ENCODE assay signal across 10 mouse cellular contexts in the genomic region with DNA sequence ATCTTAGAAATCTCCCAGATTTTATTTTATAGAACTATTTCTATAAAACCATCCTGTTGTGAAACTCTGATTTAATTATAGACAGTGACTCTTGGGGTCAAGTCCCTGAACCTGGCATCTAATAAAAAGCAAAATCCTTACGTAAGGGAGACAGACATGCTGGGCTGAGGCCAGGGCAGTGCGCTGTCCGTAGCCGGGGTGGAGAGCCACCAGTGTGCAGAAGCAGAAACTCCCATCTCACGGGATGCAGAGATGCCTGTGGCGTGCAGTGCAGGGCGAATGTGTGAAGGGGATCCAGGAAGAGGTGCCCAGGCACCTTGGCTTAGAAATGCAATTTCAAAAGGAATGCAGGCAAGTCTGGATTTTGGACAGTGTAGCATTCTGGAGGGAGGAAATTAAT.
DNase-seq lines count a peak whose midpoint lies in the region; ATAC-seq and TF ChIP-seq lines count a peak whose summit lies in the region.
"Had no signal": no experiment of that assay in that cellular context is flagged by ENCODE, and none has a peak within 500 bp of the region (broad histone marks: within the 10 kb centered on the region; RNA-seq: fewer than 3 reads in every experiment).

No protein-coding gene starts in this region.

- H3K4me2 ChIP-seq in hindbrain, embryonic 12.5 days (replicated peaks): no peak overlapping the region
- no peak overlapping the region for H3K4me2 ChIP-seq in hindbrain, postnatal 0 days (ENCODE audit: low read depth, low read length)
- H3K4me2 ChIP-seq in hindbrain, embryonic 16.5 days (ENCODE audit: low read length): no peak overlapping the region
- H3K4me2 ChIP-seq: liver, embryonic 15.5 days had no signal

- peaks cover 13% of the 10 kb centered on the region; the same call in 1 of the 2 replicates for H3K36me3 ChIP-seq in hindbrain, embryonic 12.5 days
- H3K36me3 ChIP-seq in hindbrain, postnatal 0 days (ENCODE audit: insufficient read depth, low read length): peaks cover 4% of the 10 kb centered on the region; the same call in 1 of the 2 replicates
- H3K36me3 ChIP-seq in hindbrain, embryonic 16.5 days (ENCODE audit: control insufficient read depth, insufficient read depth, low read length): no peaks in the 10 kb centered on the region
- H3K36me3 ChIP-seq: liver, embryonic 15.5 days had no signal

- 0 out of 2 replicates have a peak, but pooled peaks have one; percentile 33 for ATAC-seq in hindbrain, embryonic 12.5 days (ENCODE audit: low FRiP score)
- no peak for ATAC-seq in hindbrain, postnatal 0 days
- ATAC-seq in hindbrain, embryonic 16.5 days: 0 out of 2 replicates have a peak, but pooled peaks have one; percentile 29
- ATAC-seq in activated CD4-positive, CD25-positive, alpha-beta regulatory T cell, adult 4 months: no peak

- H3K27ac ChIP-seq in hindbrain, embryonic 12.5 days: no peak overlapping the region
- no peak overlapping the region for H3K27ac ChIP-seq in hindbrain, postnatal 0 days
- no peak overlapping the region for H3K27ac ChIP-seq in hindbrain, embryonic 16.5 days (ENCODE audit: low read depth, low read length)
- H3K27ac ChIP-seq: liver, embryonic 15.5 days had no signal

- no peak for TF ChIP-seq CTCF in hindbrain, postnatal 0 days (IDR thresholded peaks at IDR 0.05; ENCODE audit: low read depth)

- H3K4me3 ChIP-seq in hindbrain, embryonic 12.5 days: no peak overlapping the region
- no peak overlapping the region for H3K4me3 ChIP-seq in hindbrain, postnatal 0 days (ENCODE audit: low read length)
- no peak overlapping the region for H3K4me3 ChIP-seq in hindbrain, embryonic 16.5 days (ENCODE audit: low read length)
- H3K4me3 ChIP-seq: liver, embryonic 15.5 days had no signal

- no peaks in the 10 kb centered on the region for H3K27me3 ChIP-seq in hindbrain, embryonic 12.5 days
- no peaks in the 10 kb centered on the region for H3K27me3 ChIP-seq in hindbrain, postnatal 0 days (ENCODE audit: insufficient read depth, low read length)
- H3K27me3 ChIP-seq in hindbrain, embryonic 16.5 days (replicated peaks; ENCODE audit: control insufficient read depth, insufficient read depth, low read length): no peaks in the 10 kb centered on the region
- H3K27me3 ChIP-seq: liver, embryonic 15.5 days had no signal

- DNase-seq in hindbrain, postnatal 0 days (ENCODE audit: low spot score): no peak
- peak; percentile 31 for DNase-seq in Muller cell, postnatal 12 days (ENCODE audit: inconsistent ontology term)
- peak; percentile 55 for DNase-seq in brain, adult 2 months (ENCODE audit: low read depth, low spot score)
- DNase-seq in embryo, embryonic 10.5 days (ENCODE audit: low spot score): no peak
- no peak for DNase-seq in kidney, adult 8-10 months
- DNase-seq: thymus, postnatal 36 days had no signal

- peaks cover 10% of the 10 kb centered on the region for H3K4me1 ChIP-seq in hindbrain, embryonic 12.5 days
- H3K4me1 ChIP-seq in hindbrain, postnatal 0 days (ENCODE audit: insufficient read depth, low read length): no peaks in the 10 kb centered on the region
- peaks cover 3% of the 10 kb centered on the region for H3K4me1 ChIP-seq in hindbrain, embryonic 16.5 days (ENCODE audit: control insufficient read depth, insufficient read depth, low read depth, low read length)
- H3K4me1 ChIP-seq: liver, embryonic 15.5 days had no signal

- WGBS in hindbrain, embryonic 12.5 days: 79% methylated on average over 7 of the region's 7 CpGs
- 52% methylated on average over 7 of the region's 7 CpGs for WGBS in hindbrain, postnatal 0 days
- 62% methylated on average over 7 of the region's 7 CpGs for WGBS in hindbrain, embryonic 16.5 days

- H3K9me3 ChIP-seq in hindbrain, embryonic 12.5 days (replicated peaks): no peaks in the 10 kb centered on the region
- no peaks in the 10 kb centered on the region for H3K9me3 ChIP-seq in hindbrain, postnatal 0 days (ENCODE audit: low read length)
- H3K9me3 ChIP-seq in hindbrain, embryonic 16.5 days (ENCODE audit: control insufficient read depth, low read length): no peaks in the 10 kb centered on the region
- H3K9me3 ChIP-seq: liver, embryonic 15.5 days had no signal

- H3K9ac ChIP-seq in hindbrain, embryonic 12.5 days: no peak overlapping the region
- no peak overlapping the region for H3K9ac ChIP-seq in hindbrain, postnatal 0 days (replicated peaks; ENCODE audit: low read length)
- no peak overlapping the region for H3K9ac ChIP-seq in hindbrain, embryonic 16.5 days (ENCODE audit: low read depth, low read length)
- H3K9ac ChIP-seq: liver, embryonic 15.5 days had no signal

Comparison
In these comparisons a context has a peak if more than half of its experiments do, and no peak if none do; other contexts are left out.
1. ATAC-seq: peak in hindbrain, embryonic 12.5 days (single experiment) and hindbrain, embryonic 16.5 days (single experiment); none in hindbrain, postnatal 0 days (single experiment) and activated CD4-positive, CD25-positive, alpha-beta regulatory T cell, adult 4 months (single experiment).
2. DNase-seq: peak in Muller cell, postnatal 12 days (single experiment) and brain, adult 2 months (single experiment); none in hindbrain, postnatal 0 days (single experiment), embryo, embryonic 10.5 days (single experiment) and kidney, adult 8-10 months (0 of 2).